Mouse (Mus musculus): ENCODE results near the gene Cacnb4. TPM values are rescaled to one million over a fixed set of nuclear protein-coding genes. Genes with fewer than 3 reads are reported as not detected.

The Cacnb4 gene
- polyA plus RNA-seq, 1 experiment from 2014 or later: 1.4 TPM

GRCm38 (mm10) chr2:52622616-52623015 lies 54.0 kb downstream of the Cacnb4 start:
- H3K9ac ChIP-seq: no peak overlapping the region
- no peaks in the 10 kb centered on the region for H3K36me3 ChIP-seq
- H3K9me3 ChIP-seq: no peaks in the 10 kb centered on the region
- no peak overlapping the region for H3K4me2 ChIP-seq (replicated peaks)
- no peak overlapping the region for H3K27ac ChIP-seq
- H3K4me3 ChIP-seq: no peak overlapping the region
- no peaks in the 10 kb centered on the region for H3K27me3 ChIP-seq
- 61% methylated on average over 2 of the region's 2 CpGs for WGBS
- H3K4me1 ChIP-seq: peaks cover 8% of the 10 kb centered on the region
- ATAC-seq (ENCODE audit: insufficient number of reproducible peaks, insufficient read depth, low FRiP score, low TSS enrichment): no peak

- Histone ChIP-seq H3K9me3 (no peaks in the 10 kb centered on the region), H3K4me3 (peak overlapping the region; percentile 10; the same call in 1 of the 2 replicates), H3K27me3 (no peaks in the 10 kb centered on the region), H3K36me3 (no peaks in the 10 kb centered on the region), H3K9ac (no peak overlapping the region), H3K27ac (no peak overlapping the region), H3K4me1 (peaks cover 8% of the 10 kb centered on the region), H3K4me2 (replicated peaks) (peak overlapping the region; percentile 22; the same call in 1 of the 2 replicates)
- 65% methylated on average over 17 of the region's 17 CpGs for WGBS
- no peak for ATAC-seq (ENCODE audit: insufficient number of reproducible peaks, insufficient read depth, low FRiP score, low TSS enrichment)
These were observed 57.1 kb downstream of the Cacnb4 start for GRCm38 (mm10) chr2:52619406-52619974.

GRCm38 (mm10) chr2:52618804-52619203 lies 57.8 kb downstream of the Cacnb4 start:
- WGBS: 85% methylated on average over 2 of the region's 2 CpGs
- H3K9me3 ChIP-seq: no peaks in the 10 kb centered on the region
- H3K36me3 ChIP-seq: no peaks in the 10 kb centered on the region
- H3K4me2 ChIP-seq (replicated peaks): no peak overlapping the region
- H3K27ac ChIP-seq: no peak overlapping the region
- no peaks in the 10 kb centered on the region for H3K27me3 ChIP-seq
- no peak overlapping the region for H3K4me3 ChIP-seq
- no peak overlapping the region for H3K9ac ChIP-seq
- H3K4me1 ChIP-seq: peaks cover 4% of the 10 kb centered on the region; the same call in 1 of the 2 replicates
- no peak for ATAC-seq (ENCODE audit: insufficient number of reproducible peaks, insufficient read depth, low FRiP score, low TSS enrichment)

GRCm38 (mm10) chr2:52615429-52615828 lies 61.2 kb downstream of the Cacnb4 start:
- H3K4me2 ChIP-seq (replicated peaks): no peak overlapping the region
- WGBS: 75% methylated on average over 5 of the region's 5 CpGs
- H3K4me1 ChIP-seq: no peaks in the 10 kb centered on the region
- H3K36me3 ChIP-seq: no peaks in the 10 kb centered on the region
- no peak overlapping the region for H3K4me3 ChIP-seq
- no peak overlapping the region for H3K27ac ChIP-seq
- no peak overlapping the region for H3K9ac ChIP-seq
- no peaks in the 10 kb centered on the region for H3K27me3 ChIP-seq
- no peak for ATAC-seq (ENCODE audit: insufficient number of reproducible peaks, insufficient read depth, low FRiP score, low TSS enrichment)
- no peaks in the 10 kb centered on the region for H3K9me3 ChIP-seq

- no peaks in the 10 kb centered on the region for H3K27me3 ChIP-seq
- no peak overlapping the region for H3K4me2 ChIP-seq (replicated peaks)
- WGBS: 88% methylated on average over 4 of the region's 4 CpGs
- no peak overlapping the region for H3K27ac ChIP-seq
- H3K4me1 ChIP-seq: no peaks in the 10 kb centered on the region
- no peak for ATAC-seq (ENCODE audit: insufficient number of reproducible peaks, insufficient read depth, low FRiP score, low TSS enrichment)
- no peak overlapping the region for H3K9ac ChIP-seq
- no peaks in the 10 kb centered on the region for H3K9me3 ChIP-seq
- no peaks in the 10 kb centered on the region for H3K36me3 ChIP-seq
- no peak overlapping the region for H3K4me3 ChIP-seq
These were observed 62.7 kb downstream of the Cacnb4 start for GRCm38 (mm10) chr2:52613888-52614287.

GRCm38 (mm10) chr2:52609486-52609885 lies 67.1 kb downstream of the Cacnb4 start:
- no peaks in the 10 kb centered on the region for H3K4me1 ChIP-seq
- no peak overlapping the region for H3K27ac ChIP-seq
- H3K9ac ChIP-seq: no peak overlapping the region
- no peaks in the 10 kb centered on the region for H3K9me3 ChIP-seq
- H3K36me3 ChIP-seq: no peaks in the 10 kb centered on the region
- H3K4me3 ChIP-seq: no peak overlapping the region
- H3K4me2 ChIP-seq (replicated peaks): no peak overlapping the region
- ATAC-seq (ENCODE audit: insufficient number of reproducible peaks, insufficient read depth, low FRiP score, low TSS enrichment): no peak
- 42% methylated on average over 1 of the region's 1 CpGs for WGBS
- H3K27me3 ChIP-seq: no peaks in the 10 kb centered on the region

- Histone ChIP-seq H3K9me3 (no peaks in the 10 kb centered on the region), H3K36me3 (no peaks in the 10 kb centered on the region), H3K27ac (no peak overlapping the region), H3K4me2 (replicated peaks) (no peak overlapping the region), H3K4me3 (no peak overlapping the region), H3K9ac (no peak overlapping the region), H3K27me3 (no peaks in the 10 kb centered on the region), H3K4me1 (no peaks in the 10 kb centered on the region)
- no peak for ATAC-seq (ENCODE audit: insufficient number of reproducible peaks, insufficient read depth, low FRiP score, low TSS enrichment)
- WGBS: 59% methylated on average over 5 of the region's 5 CpGs
These were observed 68.7 kb downstream of the Cacnb4 start for GRCm38 (mm10) chr2:52607857-52608485.

GRCm38 (mm10) chr2:52606331-52606730 lies 70.3 kb downstream of the Cacnb4 start:
- Histone ChIP-seq H3K27me3 (no peaks in the 10 kb centered on the region), H3K27ac (no peak overlapping the region), H3K4me1 (no peaks in the 10 kb centered on the region), H3K36me3 (no peaks in the 10 kb centered on the region), H3K4me3 (no peak overlapping the region), H3K9ac (no peak overlapping the region), H3K9me3 (no peaks in the 10 kb centered on the region), H3K4me2 (replicated peaks) (no peak overlapping the region)
- WGBS: 89% methylated on average over 4 of the region's 4 CpGs
- no peak for ATAC-seq (ENCODE audit: insufficient number of reproducible peaks, insufficient read depth, low FRiP score, low TSS enrichment)

GRCm38 (mm10) chr2:52605321-52605720 lies 71.3 kb downstream of the Cacnb4 start:
- no peak overlapping the region for H3K4me3 ChIP-seq
- no peaks in the 10 kb centered on the region for H3K27me3 ChIP-seq
- WGBS: 21% methylated on average over 4 of the region's 4 CpGs
- no peak for ATAC-seq (ENCODE audit: insufficient number of reproducible peaks, insufficient read depth, low FRiP score, low TSS enrichment)
- H3K4me2 ChIP-seq (replicated peaks): no peak overlapping the region
- no peaks in the 10 kb centered on the region for H3K9me3 ChIP-seq
- no peaks in the 10 kb centered on the region for H3K36me3 ChIP-seq
- no peaks in the 10 kb centered on the region for H3K4me1 ChIP-seq
- no peak overlapping the region for H3K27ac ChIP-seq
- H3K9ac ChIP-seq: no peak overlapping the region

GRCm38 (mm10) chr2:52604651-52605020 lies 72.0 kb downstream of the Cacnb4 start:
- Histone ChIP-seq H3K4me1 (no peaks in the 10 kb centered on the region), H3K9me3 (no peaks in the 10 kb centered on the region), H3K9ac (no peak overlapping the region), H3K36me3 (no peaks in the 10 kb centered on the region), H3K4me3 (no peak overlapping the region), H3K27ac (no peak overlapping the region), H3K4me2 (replicated peaks) (no peak overlapping the region), H3K27me3 (no peaks in the 10 kb centered on the region)
- WGBS: 81% methylated on average over 8 of the region's 8 CpGs
- no peak for ATAC-seq (ENCODE audit: insufficient number of reproducible peaks, insufficient read depth, low FRiP score, low TSS enrichment)

GRCm38 (mm10) chr2:52603935-52604650 lies 72.5 kb downstream of the Cacnb4 start:
- no peaks in the 10 kb centered on the region for H3K27me3 ChIP-seq
- no peak overlapping the region for H3K4me3 ChIP-seq
- H3K27ac ChIP-seq: no peak overlapping the region
- no peaks in the 10 kb centered on the region for H3K9me3 ChIP-seq
- H3K4me1 ChIP-seq: no peaks in the 10 kb centered on the region
- no peak for ATAC-seq (ENCODE audit: insufficient number of reproducible peaks, insufficient read depth, low FRiP score, low TSS enrichment)
- no peak overlapping the region for H3K4me2 ChIP-seq (replicated peaks)
- no peak overlapping the region for H3K9ac ChIP-seq
- WGBS: 85% methylated on average over 11 of the region's 11 CpGs
- H3K36me3 ChIP-seq: no peaks in the 10 kb centered on the region

- H3K4me1 ChIP-seq: no peaks in the 10 kb centered on the region
These were observed 73.2 kb downstream of the Cacnb4 start for GRCm38 (mm10) chr2:52603421-52603820.

More at GRCm38 (mm10) chr2:52603421-52603820, 73.2 kb downstream of the Cacnb4 start:
- H3K4me3 ChIP-seq: no peak overlapping the region
- H3K36me3 ChIP-seq: no peaks in the 10 kb centered on the region
- no peak overlapping the region for H3K4me2 ChIP-seq (replicated peaks)
- no peak overlapping the region for H3K27ac ChIP-seq
- no peaks in the 10 kb centered on the region for H3K9me3 ChIP-seq
- H3K9ac ChIP-seq: no peak overlapping the region
- no peak for ATAC-seq (ENCODE audit: insufficient number of reproducible peaks, insufficient read depth, low FRiP score, low TSS enrichment)
- WGBS: 80% methylated on average over 6 of the region's 6 CpGs
- no peaks in the 10 kb centered on the region for H3K27me3 ChIP-seq

All from embryonic facial prominence, embryonic 12.5 days (tissue).